Mouse (Mus musculus): Measurements from ENCODE around the gene Map2k2. TPM values are rescaled to one million over a fixed set of nuclear protein-coding genes. Genes with fewer than 3 reads are reported as not detected.
"Not testable (repeated sequence)": the region's sequence is repeated elsewhere in the genome, so short reads cannot be mapped to it uniquely, and the experiment has no call there.

Gene Map2k2
- polyA plus RNA-seq, 1 experiment from 2014 or later: 190 TPM

DNA sequence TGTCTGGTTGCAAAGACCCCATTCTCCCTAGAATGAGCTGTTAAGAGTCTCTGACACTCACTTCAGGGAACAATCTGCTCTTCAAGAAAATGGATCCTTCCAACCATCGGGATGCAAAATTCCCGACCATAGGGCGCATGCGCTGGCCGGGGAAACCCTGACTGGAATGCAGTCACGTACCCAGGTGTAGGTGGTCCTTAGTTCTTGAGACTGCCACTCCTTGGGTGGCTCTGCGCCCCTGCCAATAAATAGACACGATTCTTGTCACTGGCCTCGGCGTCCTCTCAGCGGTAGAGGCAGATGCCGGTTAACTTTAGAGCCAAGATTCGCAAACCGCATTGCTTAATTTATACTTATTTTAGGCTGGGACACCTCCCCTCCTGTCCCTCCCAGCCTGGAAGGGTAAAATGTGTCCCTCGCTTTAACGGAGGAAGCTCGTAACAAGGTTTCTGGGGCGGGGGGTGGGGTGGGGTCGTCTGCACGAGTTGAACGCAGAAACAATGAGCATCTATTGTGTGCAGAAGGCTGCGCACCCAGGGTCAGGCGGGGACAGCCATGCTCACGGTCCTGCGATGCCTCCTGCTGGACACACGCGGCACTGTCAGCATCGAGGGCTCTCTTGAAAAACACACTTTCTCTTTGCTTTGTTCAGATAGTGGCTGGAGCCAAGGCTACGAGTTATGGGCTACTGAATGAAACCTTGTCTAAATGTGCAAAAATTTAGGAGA is 69.1 kb downstream of the Map2k2 start:
- WGBS: 4% methylated on average over 29 of the region's 29 CpGs
- peak; percentile 58 for ATAC-seq
- H3K4me3 ChIP-seq (replicated peaks): peak overlapping the region; percentile 28
- H3K36me3 ChIP-seq: peaks cover 22% of the 10 kb centered on the region
- no peaks in the 10 kb centered on the region for H3K9me3 ChIP-seq
- H3K27me3 ChIP-seq (replicated peaks): no peaks in the 10 kb centered on the region
- H3K4me2 ChIP-seq (replicated peaks): peak overlapping the region; percentile 59
- H3K4me1 ChIP-seq (replicated peaks): peaks cover 39% of the 10 kb centered on the region
- H3K27ac ChIP-seq: peak overlapping the region; percentile 81
- H3K9ac ChIP-seq: peak overlapping the region; percentile 16; the same call in 1 of the 2 replicates

DNA sequence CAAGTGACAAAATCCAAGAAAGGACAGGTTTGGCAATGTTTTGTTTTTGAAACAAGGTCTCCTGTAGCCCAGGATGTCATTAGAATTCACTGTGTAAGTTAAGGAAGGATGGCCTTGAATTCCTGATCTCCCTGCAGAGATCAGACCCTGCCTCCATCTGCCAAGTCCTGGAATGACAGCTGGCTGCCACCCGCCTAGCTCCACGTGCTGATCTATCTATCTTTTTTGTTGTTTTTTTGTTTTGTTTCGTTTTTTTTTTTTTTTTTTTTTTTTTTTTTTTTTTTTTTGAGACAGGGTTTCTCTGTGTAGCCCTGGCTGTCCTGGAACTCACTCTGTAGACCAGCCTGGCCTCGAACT is 69.6 kb downstream of the Map2k2 start:
- H3K4me3 ChIP-seq (replicated peaks): peak overlapping the region; percentile 28; the same call in 1 of the 2 replicates
- not testable (repeated sequence) for H3K27me3 ChIP-seq (replicated peaks); H3K9ac ChIP-seq; H3K9me3 ChIP-seq; ATAC-seq
- H3K27ac ChIP-seq: peak overlapping the region; percentile 81
- H3K36me3 ChIP-seq: peaks cover 27% of the 10 kb centered on the region
- WGBS: 13% methylated on average over 4 of the region's 4 CpGs
- H3K4me2 ChIP-seq (replicated peaks): peak overlapping the region; percentile 59
- peaks cover 39% of the 10 kb centered on the region for H3K4me1 ChIP-seq (replicated peaks)

DNA sequence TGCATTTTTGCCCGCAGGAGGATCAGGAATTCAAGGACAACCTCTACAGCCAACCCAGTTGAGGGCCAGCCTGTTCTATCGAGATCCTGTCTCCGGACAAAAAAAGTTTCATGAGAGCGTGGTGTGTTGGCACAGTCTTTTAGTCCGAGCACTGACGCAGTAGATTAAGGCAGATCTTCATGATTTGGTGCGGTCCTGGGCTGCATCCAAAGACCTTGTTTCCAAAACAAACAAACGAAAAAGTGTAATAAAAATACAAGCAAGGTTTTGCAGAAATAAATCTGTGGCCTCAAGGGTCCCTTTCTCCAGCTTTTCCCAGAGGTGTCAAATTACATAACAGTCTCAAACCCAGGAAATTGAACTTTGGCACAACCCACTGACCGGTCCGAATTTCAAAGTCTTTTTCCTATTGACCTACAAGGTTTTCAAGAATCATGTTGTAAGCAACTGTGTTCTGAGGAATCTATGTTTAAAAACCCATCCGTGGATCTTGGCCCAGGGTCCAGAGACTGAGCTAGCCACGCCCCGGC is 70.3 kb downstream of the Map2k2 start:
- peak overlapping the region; percentile 97 for H3K4me3 ChIP-seq (replicated peaks)
- peaks cover 34% of the 10 kb centered on the region for H3K36me3 ChIP-seq
- no peaks in the 10 kb centered on the region for H3K9me3 ChIP-seq
- ATAC-seq: peak; percentile 29
- peak overlapping the region; percentile 55 for H3K4me2 ChIP-seq (replicated peaks)
- WGBS: 4% methylated on average over 13 of the region's 13 CpGs
- peak overlapping the region; percentile 81 for H3K27ac ChIP-seq
- H3K27me3 ChIP-seq (replicated peaks): no peaks in the 10 kb centered on the region
- H3K4me1 ChIP-seq (replicated peaks): peaks cover 39% of the 10 kb centered on the region
- peak overlapping the region; percentile 32; the same call in 1 of the 2 replicates for H3K9ac ChIP-seq

DNA sequence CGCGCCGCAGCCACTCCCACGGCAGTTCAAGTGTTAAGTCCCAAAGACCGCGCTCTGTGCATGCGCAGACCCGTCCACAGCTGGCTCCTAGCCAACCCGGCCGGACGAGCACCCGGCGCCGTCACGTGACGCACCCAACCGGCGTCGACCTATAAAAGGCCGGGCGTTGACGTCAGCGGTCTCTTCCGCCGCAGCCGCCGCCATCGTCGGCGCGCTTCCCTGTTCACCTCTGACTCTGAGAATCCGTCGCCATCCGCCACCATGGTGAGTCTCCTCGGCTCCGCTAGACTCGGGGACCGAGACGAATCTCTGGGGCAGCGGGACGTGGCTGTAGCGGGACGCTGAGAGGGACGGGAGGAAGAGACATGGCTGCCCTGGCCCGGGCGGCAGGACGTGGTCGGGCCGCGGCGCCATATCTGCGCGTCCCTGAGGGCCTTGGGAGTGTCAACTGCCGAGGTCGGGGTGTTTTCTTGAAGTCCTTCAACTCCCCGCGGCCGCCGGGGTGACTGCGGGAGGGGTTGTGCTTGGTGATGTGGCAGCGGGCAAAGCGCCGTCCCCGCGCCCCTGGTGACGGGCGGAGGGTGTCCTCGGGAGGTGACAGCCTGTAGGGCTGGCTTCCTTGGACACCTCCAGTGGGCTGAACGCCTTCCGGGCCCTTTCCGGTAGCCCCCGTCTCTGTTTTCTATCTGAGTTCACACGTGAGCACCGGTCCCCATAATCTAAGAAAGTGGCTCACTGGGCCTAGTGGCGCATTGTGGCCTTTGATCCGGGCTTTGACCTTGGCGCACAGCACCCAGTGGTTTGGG is 71.0 kb downstream of the Map2k2 start, which contains the start of gene Eef2:
Eef2 (plus strand) TSS at position 166 of the 806 bp plus-strand sequence.
- no peaks in the 10 kb centered on the region for H3K27me3 ChIP-seq (replicated peaks)
- H3K36me3 ChIP-seq: peaks cover 41% of the 10 kb centered on the region
- ATAC-seq: peak; percentile 86
- peak within 1 kb of the TSS; percentile 88 for H3K27ac ChIP-seq
- H3K4me2 ChIP-seq (replicated peaks): peak within 1 kb of the TSS; percentile 92
- WGBS: under 1% methylated on average over 77 of the region's 77 CpGs
- H3K9ac ChIP-seq: peak within 1 kb of the TSS; percentile 94
- H3K9me3 ChIP-seq: no peaks in the 10 kb centered on the region
- peak within 1 kb of the TSS; percentile 97 for H3K4me3 ChIP-seq (replicated peaks)
- H3K4me1 ChIP-seq (replicated peaks): peaks cover 43% of the 10 kb centered on the region

DNA sequence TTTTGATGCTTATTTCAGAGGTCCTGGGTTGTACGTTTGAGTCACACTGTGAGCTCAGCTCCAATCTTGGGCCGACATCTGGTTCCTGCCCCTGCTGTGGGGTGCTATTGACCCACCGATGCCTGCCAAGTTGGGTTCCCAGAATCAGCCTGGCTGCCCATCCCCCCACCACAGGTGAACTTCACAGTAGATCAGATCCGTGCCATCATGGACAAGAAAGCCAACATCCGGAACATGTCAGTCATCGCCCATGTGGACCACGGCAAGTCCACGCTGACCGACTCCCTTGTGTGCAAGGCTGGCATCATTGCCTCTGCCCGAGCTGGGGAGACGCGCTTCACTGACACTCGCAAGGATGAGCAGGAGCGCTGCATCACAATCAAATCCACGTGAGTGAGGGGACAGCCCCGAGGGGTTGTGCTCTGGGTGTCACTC is 71.8 kb downstream of the Map2k2 start:
- WGBS: 8% methylated on average over 16 of the region's 16 CpGs
- ATAC-seq: no peak
- Histone ChIP-seq H3K4me3 (replicated peaks) (peak overlapping the region; percentile 97), H3K9me3 (no peaks in the 10 kb centered on the region), H3K4me2 (replicated peaks) (peak overlapping the region; percentile 92), H3K27ac (peak overlapping the region; percentile 88), H3K36me3 (peaks cover 49% of the 10 kb centered on the region), H3K9ac (peak overlapping the region; percentile 94), H3K4me1 (replicated peaks) (peaks cover 48% of the 10 kb centered on the region), H3K27me3 (replicated peaks) (no peaks in the 10 kb centered on the region)

GRCm38 (mm10) chr10:81177958-81178712 is 72.4 kb downstream of the Map2k2 start:
- peak overlapping the region; percentile 88; the same call in 1 of the 2 replicates for H3K27ac ChIP-seq
- H3K4me2 ChIP-seq (replicated peaks): peak overlapping the region; percentile 92
- peak overlapping the region; percentile 97 for H3K4me3 ChIP-seq (replicated peaks)
- no peak for ATAC-seq
- no peaks in the 10 kb centered on the region for H3K9me3 ChIP-seq
- peaks cover 49% of the 10 kb centered on the region for H3K36me3 ChIP-seq
- peak overlapping the region; percentile 94 for H3K9ac ChIP-seq
- peaks cover 46% of the 10 kb centered on the region for H3K4me1 ChIP-seq (replicated peaks)
- no peaks in the 10 kb centered on the region for H3K27me3 ChIP-seq (replicated peaks)
- WGBS: 53% methylated on average over 14 of the region's 14 CpGs

GRCm38 (mm10) chr10:81178927-81179326 is 73.2 kb downstream of the Map2k2 start:
- Histone ChIP-seq H3K27me3 (replicated peaks) (no peaks in the 10 kb centered on the region), H3K27ac (no peak overlapping the region), H3K9me3 (no peaks in the 10 kb centered on the region), H3K36me3 (peaks cover 49% of the 10 kb centered on the region), H3K4me3 (replicated peaks) (no peak overlapping the region), H3K4me1 (replicated peaks) (peaks cover 46% of the 10 kb centered on the region), H3K4me2 (replicated peaks) (0 out of 2 replicates have a peak overlapping the region, but pooled peaks have one; percentile 92), H3K9ac (no peak overlapping the region)
- ATAC-seq: no peak
- 90% methylated on average over 11 of the region's 11 CpGs for WGBS

GRCm38 (mm10) chr10:81179451-81180342 is 74.0 kb downstream of the Map2k2 start:
- no peaks in the 10 kb centered on the region for H3K9me3 ChIP-seq
- 86% methylated on average over 32 of the region's 32 CpGs for WGBS
- H3K4me2 ChIP-seq (replicated peaks): no peak overlapping the region
- H3K4me1 ChIP-seq (replicated peaks): peaks cover 48% of the 10 kb centered on the region
- no peaks in the 10 kb centered on the region for H3K27me3 ChIP-seq (replicated peaks)
- H3K27ac ChIP-seq: peak overlapping the region; percentile 29
- peaks cover 54% of the 10 kb centered on the region for H3K36me3 ChIP-seq
- no peak overlapping the region for H3K4me3 ChIP-seq (replicated peaks)
- no peak for ATAC-seq
- no peak overlapping the region; the same call in 1 of the 2 replicates for H3K9ac ChIP-seq

GRCm38 (mm10) chr10:81180946-81181345 is 75.2 kb downstream of the Map2k2 start:
- H3K4me3 ChIP-seq (replicated peaks): no peak overlapping the region
- WGBS: 96% methylated on average over 13 of the region's 13 CpGs
- no peaks in the 10 kb centered on the region for H3K27me3 ChIP-seq (replicated peaks)
- no peak overlapping the region for H3K9ac ChIP-seq
- H3K9me3 ChIP-seq: no peaks in the 10 kb centered on the region
- peaks cover 50% of the 10 kb centered on the region for H3K4me1 ChIP-seq (replicated peaks)
- 0 out of 2 replicates have a peak overlapping the region, but pooled peaks have one; percentile 33 for H3K27ac ChIP-seq
- no peak overlapping the region for H3K4me2 ChIP-seq (replicated peaks)
- peaks cover 54% of the 10 kb centered on the region for H3K36me3 ChIP-seq
- no peak for ATAC-seq

- not testable (repeated sequence) for H3K27me3 ChIP-seq (replicated peaks); ATAC-seq; H3K4me2 ChIP-seq (replicated peaks); H3K4me3 ChIP-seq (replicated peaks); H3K9me3 ChIP-seq; H3K9ac ChIP-seq
- Histone ChIP-seq H3K27ac (peak overlapping the region; percentile 33; the same call in 1 of the 2 replicates), H3K4me1 (replicated peaks) (peaks cover 49% of the 10 kb centered on the region), H3K36me3 (peaks cover 56% of the 10 kb centered on the region)
- WGBS: 82% methylated on average over 12 of the region's 12 CpGs
Observed at GRCm38 (mm10) chr10:81181860-81182259, 76.1 kb downstream of the Map2k2 start.
